Mouse (Mus musculus) inflammation-experienced regulatory T-cells (primary cell): ENCODE measurements around the gene Klf17. TPM values are rescaled to one million over a fixed set of nuclear protein-coding genes. Genes with fewer than 3 reads are reported as not detected.

Experiments used
- polyA plus RNA-seq, 2 experiments: library from polyadenylated mRNA; unstranded; fragments of 100-300 nt; shearing (Covaris generic); gene quantifications; one replicate each; pipeline ENCODE4 v1.2.1; 2017

The Klf17 gene
- polyA plus RNA-seq = 1 to 10 TPM in 1 of 2 experiments, not detected in 1; 1.7 TPM

DNA sequence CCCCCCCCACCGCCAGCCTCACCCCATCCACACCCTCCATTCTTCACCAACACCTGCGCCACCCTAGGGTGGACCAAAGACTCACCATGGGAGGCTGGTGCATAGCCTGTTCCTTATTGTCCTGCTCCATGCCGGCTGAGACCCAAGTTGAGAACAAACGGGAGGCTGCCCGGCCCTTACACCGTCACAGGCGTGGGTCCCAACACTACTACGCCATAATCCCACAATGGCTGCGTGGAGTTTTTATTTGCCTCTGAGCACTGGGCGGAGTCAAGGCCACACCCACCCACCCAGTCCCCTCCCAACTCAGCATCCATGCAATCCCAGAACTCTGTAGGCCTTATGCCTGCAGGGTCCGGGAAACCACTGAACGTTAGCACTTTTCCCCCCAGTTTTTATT, at the start of gene Klf17:
Gene Klf17 (minus strand): TSS at position 233 of the 400 bp plus-strand sequence.

DNA sequence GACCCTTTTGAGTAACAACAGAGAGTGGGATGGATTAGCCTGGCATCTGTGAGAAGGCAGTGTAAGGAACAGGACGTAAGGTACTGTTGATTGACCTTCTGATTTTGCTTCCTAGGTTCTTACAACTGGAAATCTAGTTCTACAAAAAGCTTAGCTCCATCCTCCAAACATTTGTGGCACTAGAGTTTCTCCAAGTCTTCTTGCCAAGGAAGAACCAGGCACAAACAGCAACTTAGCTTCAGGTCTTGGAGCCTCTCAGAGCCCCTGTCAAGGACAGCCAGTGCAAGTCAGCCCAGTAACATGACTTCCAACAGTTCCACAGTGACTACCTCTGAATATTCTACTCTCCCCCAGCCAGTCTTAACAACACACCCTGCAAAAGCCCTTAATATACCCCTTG, 41.3 kb downstream of the Klf17 start, which contains the start of gene Gm12845:
Gene Gm12845 (plus strand): TSS at position 301 of the 400 bp plus-strand sequence.

Other genes starting within 250 kb of the Klf17 start
- gene Eri3, start 215.3 kb downstream of the Klf17 start, polyA plus RNA-seq = 10 to 100 TPM; 39.9 to 46.0 TPM
- gene Dmap1, start 83.4 kb downstream of the Klf17 start, polyA plus RNA-seq = 10 to 100 TPM; 46.7 to 50.0 TPM
- not detected for gene Gm12845, start 41.2 kb downstream of the Klf17 start, polyA plus RNA-seq
- 1 to 10 TPM in 1 of 2 experiments, under 1 TPM in 1; 0.44 to 1.0 TPM for gene Slc6a9, start 68.9 kb upstream of the Klf17 start, polyA plus RNA-seq
- gene Ccdc24, start 106.9 kb upstream of the Klf17 start, polyA plus RNA-seq = under 1 TPM in 1 of 2 experiments, not detected in 1; 0.12 TPM
- gene B4galt2, start 117.8 kb upstream of the Klf17 start, polyA plus RNA-seq = not detected
- 100 to 1,000 TPM; 167 to 231 TPM for gene Atp6v0b, start 121.7 kb upstream of the Klf17 start, polyA plus RNA-seq
- 10 to 100 TPM; 31.7 to 56.9 TPM for gene Dph2, start 126.4 kb upstream of the Klf17 start, polyA plus RNA-seq
- 10 to 100 TPM; 32.4 to 32.8 TPM for gene Ipo13, start 149.4 kb upstream of the Klf17 start, polyA plus RNA-seq
- gene Artn, start 164.1 kb upstream of the Klf17 start, polyA plus RNA-seq = not detected